Mouse (Mus musculus) brain, embryonic 14.5 days (tissue): Measurements from ENCODE around the gene Il11.

Source experiments
- CTCF ChIP-seq: fragments of 200-500 bp; IDR thresholded peaks from 2 replicates; pipeline ENCODE4 v1.5.1; 2012; ENCODE audit warnings: inconsistent platforms, mild to moderate bottlenecking, moderate library complexity, borderline replicate concordance; ENCODE audit not compliant: insufficient read depth, insufficient read length; ENCODE audit errors: extremely low read depth
- POLR2A ChIP-seq: fragments of 200-500 bp; IDR thresholded peaks from 2 replicates; pipeline ENCODE4 v1.6.1; 2012; ENCODE audit warnings: mild to moderate bottlenecking, inconsistent platforms, borderline replicate concordance; ENCODE audit not compliant: poor library complexity, insufficient read depth, insufficient read length, severe bottlenecking; ENCODE audit errors: extremely low read depth

DNA sequence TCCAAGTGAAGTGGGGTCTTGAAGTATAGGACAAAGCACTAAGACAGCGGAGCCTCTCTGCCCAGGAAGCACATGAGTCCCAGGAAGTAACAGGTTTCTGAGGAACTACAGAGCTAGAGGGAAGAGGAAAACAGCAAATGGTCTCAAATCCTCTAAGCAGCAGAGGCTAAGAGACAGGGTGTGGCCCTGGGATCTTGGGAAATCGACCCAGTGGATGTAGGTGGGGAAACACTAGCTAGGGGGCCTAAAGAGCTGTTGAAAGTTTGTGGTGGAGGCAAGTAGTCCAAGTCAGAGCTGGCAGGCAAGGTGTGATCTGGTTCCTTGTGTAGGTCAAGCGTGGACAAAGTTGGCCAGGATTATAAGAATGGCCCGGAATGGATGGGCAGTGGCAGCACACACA lies 34.3 kb downstream of the Il11 start:
- TF ChIP-seq POLR2A, result no peak
- TF ChIP-seq CTCF, result no peak
